Mouse (Mus musculus): ENCODE data around the gene Cd300lg.

Gene Cd300lg

GRCm38 (mm10) chr11:102096887-102097391 lies 55.6 kb downstream of the Cd300lg start:
- no peak for DNase-seq (ENCODE audit: low read depth, low spot score)

DNA sequence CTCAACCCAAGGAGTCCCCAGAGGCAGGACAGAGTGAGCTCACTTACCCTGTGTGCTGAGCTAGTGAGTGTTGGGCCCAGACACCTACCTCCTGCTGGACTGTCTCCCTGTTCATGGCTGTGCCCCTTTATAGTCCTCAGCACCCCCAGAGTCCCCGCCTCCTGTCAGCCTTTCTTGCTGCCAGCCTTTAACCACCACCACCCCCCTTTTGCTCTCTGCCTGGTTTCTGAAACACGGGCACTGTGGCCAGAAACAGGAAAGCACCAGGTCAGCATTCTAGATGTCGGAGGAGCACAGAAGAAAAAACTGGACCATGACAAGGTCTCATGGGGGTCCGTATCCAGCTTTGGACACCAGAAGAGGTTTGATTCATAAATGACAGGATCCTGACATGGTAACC lies 59.9 kb downstream of the Cd300lg start, which contains the start of gene Ppy:
Gene Ppy (minus strand): TSS at position 101 of the 400 bp plus-strand sequence.
- no peak for DNase-seq (ENCODE audit: low read depth, low spot score)

- DNase-seq (ENCODE audit: low read depth, low spot score) = no peak
These were observed 61.4 kb downstream of the Cd300lg start for GRCm38 (mm10) chr11:102102485-102103258.
